Mouse (Mus musculus) midbrain, embryonic 10.5 days (tissue): Measurements from ENCODE around the gene Scyl1. TPM values are rescaled to one million over a fixed set of nuclear protein-coding genes. Genes with fewer than 3 reads are reported as not detected.

Experiments
- DNase-seq: peaks from one replicate; pipeline ENCODE4 v3.0.0-alpha.2; 2017; ENCODE audit warnings: low spot score
- H3K27ac ChIP-seq: fragments of 300-500 bp; sonication (generic); replicated peaks from 2 replicates; pipeline ENCODE4 v1.5.1; 2016; ENCODE audit warnings: mild to moderate bottlenecking
- H3K27me3 ChIP-seq: fragments of 300-500 bp; sonication (generic); 2 replicates; pipeline ENCODE4 v1.6.1; 2016; ENCODE audit warnings: low read depth, mild to moderate bottlenecking; ENCODE audit not compliant: poor library complexity, severe bottlenecking
- H3K36me3 ChIP-seq: fragments of 300-500 bp; sonication (generic); 2 replicates; pipeline ENCODE4 v1.6.1; 2016; ENCODE audit warnings: mild to moderate bottlenecking, moderate library complexity
- H3K4me1 ChIP-seq: fragments of 300-500 bp; sonication (generic); 2 replicates; pipeline ENCODE4 v1.6.1; 2016
- H3K4me3 ChIP-seq: fragments of 300-500 bp; sonication (generic); 2 replicates; pipeline ENCODE4 v1.5.1; 2016; ENCODE audit warnings: mild to moderate bottlenecking, moderate library complexity
- H3K9me3 ChIP-seq: fragments of 300-500 bp; sonication (generic); replicated peaks from 2 replicates; pipeline ENCODE4 v1.6.1; 2016; ENCODE audit warnings: mild to moderate bottlenecking
- WGBS: fragments of 180-500 bp; shearing (Covaris S2); methylation state at CpG from one replicate; pipeline ENCODE4 v1.1.7; 2016; 5-methylcytosine and 5-hydroxymethylcytosine counted together
- polyA plus RNA-seq: library from polyadenylated mRNA; unstranded; fragments of >200 nt; fragmentation: Nextera tagmentation; extraction: Ambion mirVana; gene quantifications from 2 replicates; pipeline ENCODE4 v1.2.1, GENCODE M21; 2016

The Scyl1 gene
- polyA plus RNA-seq, 1 experiment from 2014 or later: 68.3 TPM

- H3K27ac ChIP-seq: peak overlapping the region; percentile 80
- H3K9me3 ChIP-seq: no peaks in the 10 kb centered on the region
- H3K4me1 ChIP-seq: peaks cover 87% of the 10 kb centered on the region
Observed at GRCm38 (mm10) chr19:5809712-5810089, 38.5 kb upstream of the Scyl1 start.

GRCm38 (mm10) chr19:5808955-5809711 is 37.9 kb upstream of the Scyl1 start:
- no peaks in the 10 kb centered on the region for H3K27me3 ChIP-seq
- WGBS: 72% methylated on average over 14 of the region's 14 CpGs
- H3K27ac ChIP-seq: peak overlapping the region; percentile 80
- peaks cover 92% of the 10 kb centered on the region for H3K4me1 ChIP-seq
- H3K36me3 ChIP-seq: no peaks in the 10 kb centered on the region
- no peak for DNase-seq
- no peak overlapping the region for H3K4me3 ChIP-seq
- no peaks in the 10 kb centered on the region for H3K9me3 ChIP-seq

More at GRCm38 (mm10) chr19:5809712-5810089, 38.5 kb upstream of the Scyl1 start:
- no peaks in the 10 kb centered on the region for H3K36me3 ChIP-seq
- 55% methylated on average over 7 of the region's 7 CpGs for WGBS
- H3K27me3 ChIP-seq: no peaks in the 10 kb centered on the region
- no peak overlapping the region; the same call in 1 of the 2 replicates for H3K4me3 ChIP-seq
- DNase-seq: no peak

GRCm38 (mm10) chr19:5807740-5808139 is 36.5 kb upstream of the Scyl1 start:
- no peak for DNase-seq
- H3K27me3 ChIP-seq: no peaks in the 10 kb centered on the region
- H3K4me1 ChIP-seq: peaks cover 94% of the 10 kb centered on the region
- 64% methylated on average over 3 of the region's 3 CpGs for whole genome bisulfite sequencing
- H3K4me3 ChIP-seq: no peak overlapping the region
- no peaks in the 10 kb centered on the region for H3K36me3 ChIP-seq
- peak overlapping the region; percentile 88 for H3K27ac ChIP-seq
- no peaks in the 10 kb centered on the region for H3K9me3 ChIP-seq

GRCm38 (mm10) chr19:5806809-5807205 is 35.6 kb upstream of the Scyl1 start:
- no peaks in the 10 kb centered on the region for H3K36me3 ChIP-seq
- WGBS: 16% methylated on average over 6 of the region's 6 CpGs
- peaks cover 87% of the 10 kb centered on the region for H3K4me1 ChIP-seq
- peak overlapping the region; percentile 88 for H3K27ac ChIP-seq
- no peak for DNase-seq
- H3K27me3 ChIP-seq: no peaks in the 10 kb centered on the region
- no peaks in the 10 kb centered on the region for H3K9me3 ChIP-seq
- H3K4me3 ChIP-seq: peak overlapping the region; percentile 27

GRCm38 (mm10) chr19:5806051-5806808 is 35.0 kb upstream of the Scyl1 start:
- H3K9me3 ChIP-seq: no peaks in the 10 kb centered on the region
- H3K4me1 ChIP-seq: peaks cover 81% of the 10 kb centered on the region
- 3% methylated on average over 8 of the region's 8 CpGs for WGBS
- H3K36me3 ChIP-seq: no peaks in the 10 kb centered on the region
- peak overlapping the region; percentile 27 for H3K4me3 ChIP-seq
- no peaks in the 10 kb centered on the region for H3K27me3 ChIP-seq
- H3K27ac ChIP-seq: peak overlapping the region; percentile 88
- DNase-seq: no peak

DNA sequence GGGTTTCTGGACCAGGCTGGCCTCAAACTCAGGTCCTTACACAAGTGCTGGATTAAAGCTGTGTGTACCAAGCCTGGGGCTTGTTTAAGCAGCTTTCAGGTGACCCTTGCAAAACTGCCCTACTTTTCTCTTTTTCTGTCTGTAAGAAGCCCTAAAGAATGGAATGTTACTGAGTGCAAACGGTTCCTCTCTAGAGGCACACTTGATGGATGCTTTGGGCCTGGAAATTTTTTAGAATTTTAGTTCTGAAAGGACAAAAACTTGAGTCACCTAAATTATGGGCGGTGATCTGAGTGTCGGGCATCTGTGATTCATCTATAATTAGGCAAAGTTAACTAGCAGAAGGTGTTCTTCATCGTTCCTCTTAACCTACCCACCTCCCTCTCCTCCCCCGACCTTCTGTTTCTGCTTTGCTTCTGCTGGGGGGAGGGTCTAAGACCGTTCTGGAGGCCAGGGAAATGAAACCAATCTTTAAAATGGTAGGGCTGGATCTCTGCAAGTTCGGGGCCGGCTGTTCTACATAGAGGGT is 33.2 kb upstream of the Scyl1 start:
- peaks cover 63% of the 10 kb centered on the region for H3K4me1 ChIP-seq
- peak overlapping the region; percentile 99 for H3K4me3 ChIP-seq
- peaks cover 17% of the 10 kb centered on the region for H3K36me3 ChIP-seq
- 41% methylated on average over 8 of the region's 8 CpGs for WGBS
- no peaks in the 10 kb centered on the region for H3K27me3 ChIP-seq
- H3K9me3 ChIP-seq: no peaks in the 10 kb centered on the region
- DNase-seq: no peak
- H3K27ac ChIP-seq: peak overlapping the region; percentile 100

DNA sequence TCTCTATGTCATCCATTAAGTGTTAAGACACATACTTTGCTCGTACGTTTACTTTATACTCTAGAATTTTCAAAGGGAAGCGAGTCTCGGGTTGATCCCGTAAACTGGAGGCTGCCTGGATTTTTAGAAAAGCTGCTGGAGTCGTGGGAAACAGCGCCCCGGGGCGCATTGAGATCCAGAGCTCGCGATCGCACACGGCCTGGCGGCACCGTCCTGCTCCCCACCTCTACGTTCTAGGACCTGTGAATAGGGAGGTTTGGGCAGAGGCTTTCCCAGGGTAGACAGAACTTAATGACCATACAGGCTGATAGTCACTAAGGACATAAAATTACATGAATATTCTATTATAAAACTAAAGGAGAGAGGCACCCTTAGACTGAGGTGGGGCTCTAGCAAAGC is 32.7 kb upstream of the Scyl1 start:
- H3K27me3 ChIP-seq: no peaks in the 10 kb centered on the region
- H3K9me3 ChIP-seq: no peaks in the 10 kb centered on the region
- H3K27ac ChIP-seq: peak overlapping the region; percentile 100
- H3K4me1 ChIP-seq: peaks cover 57% of the 10 kb centered on the region
- peak overlapping the region; percentile 99 for H3K4me3 ChIP-seq
- DNase-seq: no peak
- under 1% methylated on average over 16 of the region's 16 CpGs for WGBS
- H3K36me3 ChIP-seq: peaks cover 22% of the 10 kb centered on the region

GRCm38 (mm10) chr19:5803041-5803880 is 32.0 kb upstream of the Scyl1 start:
- peak overlapping the region; percentile 99 for H3K4me3 ChIP-seq
- DNase-seq: peak; percentile 100
- WGBS: under 1% methylated on average over 67 of the region's 67 CpGs
- H3K4me1 ChIP-seq: peaks cover 57% of the 10 kb centered on the region
- peaks cover 28% of the 10 kb centered on the region for H3K36me3 ChIP-seq
- H3K9me3 ChIP-seq: no peaks in the 10 kb centered on the region
- no peaks in the 10 kb centered on the region for H3K27me3 ChIP-seq
- peak overlapping the region; percentile 100 for H3K27ac ChIP-seq

DNA sequence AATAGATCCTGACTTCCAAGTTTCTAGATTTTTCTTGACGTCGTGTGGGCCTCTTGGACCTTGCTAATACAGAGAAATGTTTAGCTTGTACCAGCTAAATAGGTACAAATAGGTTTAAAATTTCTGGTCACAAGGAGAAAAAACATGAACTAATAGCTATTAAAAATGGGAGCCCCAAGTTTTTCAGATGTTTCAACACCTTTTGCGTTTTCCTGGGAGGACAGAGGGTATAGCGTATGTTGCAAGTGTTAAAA is 31.5 kb upstream of the Scyl1 start:
- Histone ChIP-seq H3K9me3 (no peaks in the 10 kb centered on the region), H3K4me3 (peak overlapping the region; percentile 99), H3K27me3 (no peaks in the 10 kb centered on the region), H3K36me3 (peaks cover 34% of the 10 kb centered on the region), H3K4me1 (peaks cover 60% of the 10 kb centered on the region), H3K27ac (peak overlapping the region; percentile 100)
- under 1% methylated on average over 4 of the region's 4 CpGs for WGBS
- no peak for DNase-seq

DNA sequence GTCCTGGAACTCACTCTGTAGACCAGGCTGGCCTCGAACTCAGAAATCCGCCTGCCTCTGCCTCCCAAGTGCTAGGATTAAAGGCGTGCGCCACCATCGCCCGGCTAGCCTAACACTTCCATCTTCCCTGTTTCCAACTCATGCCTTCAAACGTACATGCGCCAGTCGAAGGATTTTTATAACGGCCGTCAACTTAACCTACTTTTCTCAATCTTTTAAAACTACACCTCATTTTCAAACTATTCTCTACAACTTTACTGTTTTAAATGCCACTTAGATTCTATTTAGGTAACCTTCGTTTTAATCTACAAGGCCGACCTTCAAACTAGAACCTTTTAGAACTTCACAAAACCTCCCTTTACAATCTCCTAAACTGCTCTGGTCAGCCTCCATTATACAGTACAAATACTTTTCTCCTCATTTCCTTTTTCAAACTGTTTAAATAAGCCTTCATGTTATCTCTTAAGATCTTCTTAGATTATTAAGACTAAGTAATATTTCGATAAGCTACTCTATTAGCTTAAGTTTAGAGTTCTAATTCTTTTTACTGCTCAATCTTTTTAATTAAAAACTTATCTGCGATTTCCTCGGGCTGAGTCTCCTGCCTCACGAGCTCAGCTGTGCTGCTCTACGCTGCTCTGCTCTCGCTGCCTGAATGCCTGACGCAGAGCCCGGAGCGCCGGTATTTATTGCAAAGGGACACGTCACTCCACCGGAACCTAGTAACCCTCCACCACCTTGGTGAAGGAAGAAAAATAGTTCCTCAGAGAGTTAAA is 31.0 kb upstream of the Scyl1 start:
- under 1% methylated on average over 25 of the region's 25 CpGs for WGBS

GRCm38 (mm10) chr19:5801432-5801964 is 30.3 kb upstream of the Scyl1 start:
- Histone ChIP-seq H3K27ac (peak overlapping the region; percentile 100), H3K27me3 (no peaks in the 10 kb centered on the region), H3K9me3 (no peaks in the 10 kb centered on the region), H3K4me1 (peaks cover 60% of the 10 kb centered on the region), H3K4me3 (peak overlapping the region; percentile 99), H3K36me3 (peaks cover 46% of the 10 kb centered on the region)
- 16% methylated on average over 3 of the region's 3 CpGs for WGBS
- no peak for DNase-seq

More for the DNA sequence above, 31.0 kb upstream of the Scyl1 start:
- peak overlapping the region; percentile 99 for H3K4me3 ChIP-seq
- peak; percentile 94 for DNase-seq
- peaks cover 60% of the 10 kb centered on the region for H3K4me1 ChIP-seq
- peak overlapping the region; percentile 100 for H3K27ac ChIP-seq
- H3K27me3 ChIP-seq: no peaks in the 10 kb centered on the region
- H3K9me3 ChIP-seq: no peaks in the 10 kb centered on the region
- H3K36me3 ChIP-seq: peaks cover 39% of the 10 kb centered on the region
